Mouse (Mus musculus) heart, adult 18-20 months (tissue): ENCODE measurements around the gene Elmo3. TPM values are rescaled to one million over a fixed set of nuclear protein-coding genes. Genes with fewer than 3 reads are reported as not detected.

ENCODE experiments used
- DNase-seq, 2 experiments: peaks; one replicate each; pipeline ENCODE4 v3.0.0; 2021 to 2022; ENCODE audit warnings: mixed read lengths in 1 of 2
- total RNA-seq, 2 experiments: library from RNA; stranded (reverse); gene quantifications; 2 replicates each; pipeline ENCODE4 v1.2.3; 2021

Gene Elmo3
- total RNA-seq, 2 experiments from 2014 or later: 0.60 to 1.6 TPM

DNA sequence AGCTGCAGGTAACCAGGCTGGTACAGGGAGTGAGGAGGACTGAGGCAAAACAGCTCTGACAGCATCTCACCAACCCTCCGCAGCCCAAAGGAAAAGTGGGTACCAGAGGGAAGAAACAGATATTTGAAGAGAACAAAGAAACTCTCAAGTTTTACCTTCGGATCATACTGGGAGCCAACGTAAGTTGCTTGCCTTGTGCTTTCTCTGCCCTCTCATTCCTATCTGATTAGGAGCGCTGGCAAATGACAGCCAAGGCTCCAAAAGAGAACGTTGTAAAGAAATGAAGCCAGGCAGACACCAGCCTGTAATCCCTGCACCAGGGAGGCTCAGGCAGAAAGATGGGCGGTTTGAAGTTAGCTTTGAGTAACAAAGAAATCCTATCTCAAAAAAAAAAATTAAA lies 21.6 kb downstream of the Elmo3 start:
- no peak for DNase-seq

DNA sequence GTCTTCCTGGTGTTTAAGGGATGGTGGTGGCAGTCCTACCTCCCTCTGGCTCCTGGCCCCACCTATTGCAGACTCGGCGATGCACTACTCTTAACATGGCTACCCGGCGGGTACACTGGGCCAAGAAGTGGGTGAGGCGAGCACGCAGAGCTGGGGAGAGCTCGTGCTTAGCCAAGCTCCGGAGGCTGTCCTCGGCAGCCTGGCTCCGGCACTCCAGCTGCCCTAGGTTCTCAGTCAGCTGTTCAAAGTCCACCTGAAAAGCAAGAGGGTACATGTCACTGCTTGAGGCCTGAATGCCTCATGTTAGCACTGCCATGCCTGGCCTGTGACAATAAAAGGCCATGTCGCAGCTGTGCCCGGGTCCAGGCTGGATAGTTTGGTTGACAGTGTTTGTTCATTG lies 24.9 kb downstream of the Elmo3 start:
- no peak for DNase-seq

DNA sequence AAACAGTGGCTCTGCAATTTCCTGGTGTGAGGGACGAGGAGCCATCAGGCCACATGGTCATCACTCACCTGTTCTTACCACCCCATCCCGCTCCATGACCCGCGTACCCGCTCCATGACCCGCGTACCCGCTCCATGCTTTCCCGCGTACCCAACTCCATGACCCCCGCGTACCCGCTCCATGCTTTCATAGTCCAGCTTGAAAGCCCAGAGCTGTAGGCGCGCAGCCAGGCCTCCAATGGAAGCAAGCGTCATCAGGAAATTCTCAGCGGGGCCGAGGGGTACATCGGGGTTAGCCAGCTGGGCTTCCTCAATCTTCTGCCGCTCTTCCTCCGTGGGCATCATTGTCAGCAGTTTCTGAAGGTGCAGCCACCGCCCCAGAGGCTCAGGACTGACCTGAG lies 26.1 kb downstream of the Elmo3 start:
- no peak for DNase-seq

DNA sequence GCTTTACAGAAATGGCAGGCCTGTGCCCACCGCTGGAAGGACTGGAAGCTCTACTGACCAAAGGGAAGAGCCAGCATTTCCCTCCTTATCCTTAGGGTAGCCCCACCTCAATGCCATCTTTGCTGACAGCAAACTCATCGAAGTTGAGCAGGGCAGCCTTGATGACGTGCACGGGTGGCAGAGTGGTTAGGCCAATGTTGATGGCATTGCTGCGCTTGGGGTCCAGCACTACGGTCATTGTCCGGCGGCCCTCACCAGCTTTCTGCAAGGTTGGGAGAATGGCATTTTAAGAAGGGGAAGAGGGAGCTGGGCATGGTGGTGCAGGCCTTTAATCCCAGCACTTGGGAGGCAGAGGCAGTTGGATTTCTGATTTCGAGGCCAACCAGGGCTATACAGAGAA lies 26.5 kb downstream of the Elmo3 start:
- DNase-seq: no peak

GRCm38 (mm10) chr8:105332523-105332922 lies 27.1 kb downstream of the Elmo3 start:
- no peak for DNase-seq

DNA sequence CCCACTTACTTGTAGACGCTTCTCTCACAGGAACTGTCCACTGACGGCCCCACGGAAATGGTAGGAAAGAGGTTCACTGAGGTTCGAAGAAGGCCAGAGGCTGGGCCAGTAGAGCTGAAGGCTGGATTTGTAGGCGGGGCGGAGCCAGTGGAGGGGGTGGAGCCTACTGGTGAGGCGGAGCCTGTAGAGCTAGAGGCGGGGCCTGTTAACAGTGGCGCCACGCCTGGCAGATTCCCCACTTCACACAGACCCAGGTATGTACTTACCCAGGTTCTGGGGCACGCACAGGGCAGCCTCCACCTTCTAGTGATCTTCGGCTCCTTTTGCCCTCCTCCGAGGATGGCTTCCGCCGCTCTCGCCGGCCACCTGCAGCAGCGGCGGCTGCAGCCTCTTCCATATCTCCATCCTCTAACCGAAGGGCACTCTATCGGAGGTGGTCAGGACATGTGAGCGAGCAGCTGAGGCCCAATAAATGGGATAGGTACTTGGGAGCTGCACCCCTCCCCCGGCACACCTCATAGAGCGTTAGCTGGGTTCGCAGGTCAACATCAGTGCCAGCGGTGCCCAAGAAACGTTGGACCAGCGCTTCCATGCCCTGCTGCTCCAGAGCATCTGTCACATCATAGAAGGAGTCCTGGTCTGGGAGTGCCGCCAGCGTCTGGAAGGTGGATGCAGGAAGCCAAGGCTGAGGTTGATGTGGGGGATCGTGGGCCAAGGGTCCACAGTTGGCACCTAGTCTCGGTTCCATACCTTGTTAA lies 31.2 kb downstream of the Elmo3 start:
- no peak for DNase-seq

DNA sequence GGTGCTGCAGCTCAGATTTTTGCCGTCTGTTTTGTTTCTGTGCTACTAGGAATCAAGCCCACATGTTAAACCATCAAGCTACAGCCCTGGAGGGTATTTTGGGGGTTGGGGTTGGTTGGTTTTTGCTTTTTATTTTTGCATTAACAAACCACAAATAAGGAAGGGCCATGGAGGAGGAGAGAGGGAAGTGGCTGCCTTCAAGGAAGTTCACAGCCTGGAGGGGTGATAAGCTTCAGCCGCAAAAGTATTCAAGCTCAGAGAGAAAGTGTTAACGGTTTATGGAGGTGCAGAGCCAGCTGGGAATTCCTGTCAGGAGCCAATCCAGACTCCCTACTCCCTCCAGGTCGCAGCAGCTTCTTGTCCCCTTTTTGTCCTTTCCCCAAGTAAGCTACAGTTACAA lies 33.6 kb downstream of the Elmo3 start:
- no peak for DNase-seq

DNA sequence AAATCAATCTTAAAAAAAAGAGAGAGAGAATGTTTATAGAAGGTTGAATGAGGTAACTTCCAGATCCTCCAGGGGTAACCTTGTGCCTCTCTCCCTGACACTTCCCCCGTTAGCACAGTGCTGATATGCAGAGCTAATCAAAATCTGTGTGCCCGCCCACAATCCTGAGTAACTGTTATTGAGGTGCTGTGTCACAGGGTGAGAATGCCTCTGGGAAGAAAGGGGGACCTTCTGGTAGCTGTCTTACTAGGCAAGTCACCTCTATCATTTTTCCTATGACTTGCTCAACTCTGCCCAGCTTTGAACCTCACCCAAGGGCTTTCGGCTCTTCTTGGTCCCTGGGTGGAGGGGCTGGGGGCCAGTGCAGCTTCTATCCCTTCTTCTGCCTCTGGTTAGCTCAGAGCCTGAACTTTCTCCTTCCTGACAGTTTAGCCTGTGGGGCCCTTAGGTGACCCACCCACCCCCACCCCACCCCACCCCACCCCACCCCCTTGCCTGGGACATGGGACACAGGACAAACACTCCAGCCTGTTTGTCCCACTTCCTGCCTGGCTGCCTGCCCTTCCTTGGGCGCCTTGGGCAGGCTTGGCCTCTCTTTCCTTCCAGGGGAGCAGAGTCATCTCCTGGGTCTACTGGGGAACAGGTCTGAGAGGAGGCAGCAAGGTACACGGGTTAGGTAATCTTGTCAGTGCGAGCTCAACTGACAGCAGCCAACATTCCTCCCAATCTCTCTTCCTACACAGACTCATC lies 34.7 kb downstream of the Elmo3 start:
- peak; percentile 44 to 58 for DNase-seq

DNA sequence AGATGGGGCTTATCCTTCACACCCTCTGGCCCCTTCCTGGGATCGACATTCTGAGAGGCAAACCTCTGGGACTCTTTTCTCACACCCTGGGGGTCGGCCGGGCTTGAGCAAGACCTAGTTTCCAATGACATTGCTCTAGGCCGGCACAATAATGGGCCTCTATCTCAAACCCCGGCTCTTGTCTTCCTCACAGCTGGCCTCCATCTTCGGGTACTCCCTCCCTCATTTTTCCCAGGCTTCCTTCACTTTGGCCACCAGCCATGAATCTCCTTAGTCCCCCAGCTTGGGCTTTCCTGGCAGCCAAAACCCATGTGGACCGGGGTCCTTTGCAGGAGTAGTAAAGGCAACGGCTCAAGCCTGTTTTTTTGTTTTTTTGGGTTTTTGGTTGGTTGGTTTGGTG lies 36.0 kb downstream of the Elmo3 start:
- no peak for DNase-seq

DNA sequence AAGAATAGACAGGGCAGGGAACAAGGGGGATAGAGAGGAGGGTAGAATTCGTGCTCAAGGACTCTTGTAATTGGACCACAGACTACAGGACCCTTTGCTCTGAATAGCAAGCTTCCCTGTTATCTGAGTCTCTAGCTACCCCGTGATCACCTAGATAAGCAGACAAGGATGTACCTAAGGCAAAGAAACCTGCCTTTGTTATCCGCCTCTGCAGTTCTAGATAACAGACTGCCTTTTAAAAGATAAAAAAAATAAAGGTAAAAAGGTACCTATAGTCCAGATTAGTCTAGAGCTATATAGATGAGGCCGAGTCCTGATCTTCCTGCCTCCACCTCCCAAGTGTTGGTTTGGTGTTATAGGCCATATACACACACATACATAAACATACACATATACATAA lies 37.4 kb downstream of the Elmo3 start:
- DNase-seq: no peak

GRCm38 (mm10) chr8:105343791-105344574 lies 38.6 kb downstream of the Elmo3 start:
- no peak for DNase-seq

DNA sequence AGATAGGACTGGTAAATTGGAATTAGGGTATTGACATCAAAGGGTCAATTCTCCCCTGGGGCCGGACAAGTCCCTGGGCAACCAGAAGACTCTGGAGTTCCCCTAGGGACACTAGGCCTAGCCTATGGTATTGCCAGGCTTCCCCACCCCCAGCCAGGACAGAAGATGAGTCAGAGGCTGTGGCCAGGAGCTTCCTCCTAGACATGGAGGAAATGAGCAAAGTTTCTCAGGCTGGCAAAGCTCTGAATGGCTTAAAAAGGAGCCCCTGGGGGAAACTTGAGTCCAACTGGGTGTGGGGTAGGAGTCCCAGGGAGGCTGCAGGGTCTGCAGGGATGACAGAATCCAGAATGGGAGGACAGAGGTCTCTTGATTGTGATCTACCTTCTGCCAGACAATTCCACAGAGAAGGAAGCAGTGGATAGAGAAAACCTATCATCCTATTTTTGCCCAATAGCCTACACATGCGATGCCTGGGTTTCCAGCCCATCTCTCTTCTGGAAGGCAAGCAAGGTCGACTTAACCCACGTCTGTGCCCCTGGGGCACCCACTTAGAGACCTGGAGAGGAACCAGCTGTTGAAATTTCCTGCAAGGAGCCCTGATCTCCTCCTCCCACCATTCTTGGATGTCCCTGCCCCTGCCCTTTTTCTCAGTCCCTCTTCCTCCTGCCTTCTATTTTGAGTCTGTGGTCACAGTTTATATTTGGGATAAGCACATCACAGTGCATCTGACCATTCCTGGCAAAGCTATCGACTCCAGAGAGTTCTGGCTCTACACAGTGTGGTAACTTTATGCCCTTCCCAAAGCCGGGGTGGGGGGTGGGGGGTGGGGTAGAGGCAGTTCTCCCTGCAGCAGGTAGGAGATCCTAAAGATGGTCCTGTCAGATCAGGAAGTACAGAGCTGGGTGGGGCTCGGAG lies 39.9 kb downstream of the Elmo3 start:
- DNase-seq: peak; percentile 46 to 73

GRCm38 (mm10) chr8:105346611-105347427 lies 41.4 kb downstream of the Elmo3 start:
- peak; percentile 84 for DNase-seq

DNA sequence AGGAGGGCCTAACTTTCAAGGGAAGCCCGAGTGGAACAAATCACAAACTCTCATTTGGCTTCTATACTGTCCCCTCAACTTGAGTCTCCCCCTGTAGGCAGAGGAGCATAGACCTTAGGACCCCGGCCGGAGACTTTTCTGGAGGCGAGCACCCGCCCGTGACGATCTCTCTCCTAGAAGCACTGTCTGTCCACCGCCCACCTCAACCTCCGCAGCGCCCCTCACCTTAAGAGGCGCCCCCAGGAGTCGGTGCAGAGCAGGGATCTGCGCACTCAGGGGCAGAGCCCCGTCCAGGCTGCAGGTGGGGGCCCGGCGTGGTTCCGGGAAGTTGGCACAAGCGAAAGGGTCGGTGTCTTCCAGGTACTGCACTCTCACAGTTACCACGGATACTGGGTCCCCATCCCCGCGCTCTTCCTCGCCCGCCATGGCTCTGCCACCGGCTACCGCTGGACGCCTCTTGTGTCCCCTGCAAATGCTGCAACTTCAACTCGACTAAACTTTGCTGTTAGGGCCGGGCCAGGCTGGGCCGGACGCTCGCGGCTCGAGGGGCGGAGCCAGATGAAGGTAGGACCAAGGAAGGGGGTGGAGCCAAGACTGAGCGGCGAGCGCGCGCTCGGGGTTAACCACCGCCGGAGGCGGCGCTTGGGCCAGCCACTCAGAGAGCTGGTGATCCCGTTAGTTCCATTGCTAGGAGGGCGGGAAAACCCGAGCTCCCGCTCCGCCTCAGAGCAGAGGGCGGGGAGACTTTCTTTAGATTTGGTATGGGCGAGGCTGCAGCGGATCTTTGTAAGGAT lies 42.2 kb downstream of the Elmo3 start, which contains the start of gene Fhod1:
Gene Fhod1, minus strand, starts transcription at position 526 of the 794 bp plus-strand sequence.
- DNase-seq: peak; percentile 95 to 98

- peak; percentile 38 to 59 for DNase-seq
These were observed 43.2 kb downstream of the Elmo3 start, which contains the start of gene Slc9a5 for GRCm38 (mm10) chr8:105348450-105349095. Gene Slc9a5, plus strand, starts transcription at chr8:105348843.

DNA sequence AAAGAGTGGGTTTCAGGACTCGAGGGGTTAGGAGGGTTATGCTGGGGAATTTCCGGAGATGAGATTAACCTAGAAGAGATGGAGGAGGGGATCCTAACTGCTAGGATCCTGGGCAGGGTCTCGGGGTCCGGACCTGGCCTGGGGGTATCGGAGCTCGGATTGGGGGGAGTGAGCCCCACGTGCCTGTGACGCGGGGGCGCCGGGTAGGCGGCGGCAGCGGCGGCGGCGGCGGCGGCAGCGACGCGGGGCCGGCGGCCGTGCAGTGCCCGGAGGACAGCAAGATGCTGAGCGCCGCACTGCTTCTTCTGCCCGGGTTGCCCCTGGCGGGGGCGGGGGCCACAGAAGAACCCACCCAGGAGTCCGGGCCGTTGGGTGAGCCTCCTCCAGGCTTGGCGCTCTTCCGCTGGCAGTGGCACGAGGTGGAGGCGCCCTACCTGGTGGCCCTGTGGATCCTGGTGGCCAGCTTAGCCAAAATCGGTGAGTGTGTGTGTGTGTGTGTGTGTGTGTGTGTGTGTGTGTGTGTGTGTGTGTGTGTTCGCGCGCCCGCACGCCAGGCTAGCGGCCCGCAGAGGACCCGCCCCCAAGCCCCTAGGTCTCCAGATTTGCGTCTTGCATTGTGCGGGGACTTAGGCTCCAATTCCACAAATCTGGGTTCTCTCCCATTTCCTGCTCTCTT lies 43.8 kb downstream of the Elmo3 start:
- DNase-seq: no peak

GRCm38 (mm10) chr8:105350186-105350585 lies 44.8 kb downstream of the Elmo3 start:
- peak in 1 of 2 experiments; percentile 4 for DNase-seq

GRCm38 (mm10) chr8:105353583-105354135 lies 48.3 kb downstream of the Elmo3 start:
- no peak for DNase-seq
